Mouse (Mus musculus): Measurements from ENCODE around the gene Kcnh2. TPM values are rescaled to one million over a fixed set of nuclear protein-coding genes. Genes with fewer than 3 reads are reported as not detected.

Kcnh2 gene
- polyA plus RNA-seq, 1 experiment from 2014 or later: 7.1 TPM

DNA sequence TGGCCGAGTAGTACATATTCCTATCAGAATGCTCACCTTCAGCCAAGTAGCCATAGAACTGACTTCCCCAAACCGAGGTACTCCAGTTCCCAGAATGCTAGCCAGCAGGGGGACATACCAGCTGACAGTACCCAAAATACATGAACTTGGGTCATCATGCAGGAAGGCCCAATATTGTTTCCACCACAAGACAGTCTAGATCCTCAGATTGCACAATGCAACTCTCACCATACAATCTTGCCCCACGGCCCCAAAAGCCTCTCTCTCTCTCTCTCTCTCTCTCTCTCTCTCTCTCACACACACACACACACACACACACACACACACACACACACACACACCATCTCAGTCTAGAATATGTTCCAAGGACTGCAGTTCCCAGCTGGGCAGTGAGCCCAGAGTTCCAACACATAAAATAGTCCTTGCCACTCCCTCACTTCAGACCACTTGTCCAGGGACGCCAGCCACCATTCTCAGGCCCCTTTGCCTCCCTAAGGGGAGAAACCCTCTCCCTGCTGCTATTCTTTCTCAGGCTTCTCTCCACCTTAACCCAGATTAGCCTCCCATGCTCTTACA, 24.5 kb downstream of the Kcnh2 start:
- peaks cover 26% of the 10 kb centered on the region for H3K4me1 ChIP-seq (ENCODE audit: control insufficient read depth, insufficient read depth, low read length)
- H3K36me3 ChIP-seq (ENCODE audit: control insufficient read depth, insufficient read depth, low read length): 0 out of 2 replicates have a peak, but pooled peaks cover 3% of the 10 kb centered on the region
- no peak for DNase-seq (ENCODE audit: low spot score)
- no peak overlapping the region for H3K4me2 ChIP-seq (ENCODE audit: low read depth, severe bottlenecking)
- H3K9ac ChIP-seq (ENCODE audit: low read length): no peak overlapping the region
- no peak for ATAC-seq (ENCODE audit: insufficient number of reproducible peaks, low FRiP score, low TSS enrichment, low read depth)
- no peaks in the 10 kb centered on the region for H3K9me3 ChIP-seq (ENCODE audit: control insufficient read depth, low read length)
- H3K27me3 ChIP-seq (ENCODE audit: control insufficient read depth, insufficient read depth, low read length): peaks cover 4% of the 10 kb centered on the region; the same call in 1 of the 2 replicates
- WGBS: 80% methylated on average over 4 of the region's 4 CpGs
- no peak overlapping the region for H3K4me3 ChIP-seq (ENCODE audit: low read depth, low read length)
- no peak overlapping the region for H3K27ac ChIP-seq (replicated peaks; ENCODE audit: low read depth, low read length)

DNA sequence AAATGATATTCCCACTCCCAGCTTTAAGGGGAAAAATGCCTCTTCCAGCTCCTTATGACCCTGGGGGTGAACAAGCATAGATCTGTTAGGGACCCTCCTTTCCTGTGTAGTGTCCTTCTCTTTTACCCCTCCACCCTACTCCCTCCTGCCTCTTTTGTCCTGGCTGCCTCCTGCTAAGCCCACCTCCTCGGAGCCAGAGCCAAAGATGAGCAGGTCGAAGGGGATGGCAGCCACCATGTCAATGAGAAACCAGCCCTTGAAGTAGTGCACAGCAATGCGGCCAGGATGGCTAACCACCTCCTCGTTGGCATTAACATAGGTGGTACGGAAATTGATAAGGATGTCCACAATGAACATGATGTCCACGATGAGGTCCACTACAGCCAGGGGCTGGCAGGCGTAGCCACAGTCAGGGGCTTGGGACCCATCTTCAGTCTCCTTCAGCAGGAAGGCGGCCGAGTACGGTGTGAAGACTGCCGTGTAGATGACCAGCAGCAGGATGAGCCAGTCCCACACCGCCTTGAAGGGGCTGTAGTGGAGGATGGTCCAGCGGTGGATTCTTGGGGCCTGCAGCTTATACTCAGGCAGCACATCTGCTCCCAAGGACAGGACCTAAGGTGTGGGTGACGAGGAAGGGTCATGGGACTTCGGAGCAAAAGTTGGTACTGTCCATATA, 25.1 kb downstream of the Kcnh2 start:
- Histone ChIP-seq H3K27me3 (ENCODE audit: control insufficient read depth, insufficient read depth, low read length) (peaks cover 4% of the 10 kb centered on the region; the same call in 1 of the 2 replicates), H3K36me3 (ENCODE audit: control insufficient read depth, insufficient read depth, low read length) (0 out of 2 replicates have a peak, but pooled peaks cover 3% of the 10 kb centered on the region), H3K27ac (replicated peaks; ENCODE audit: low read depth, low read length) (no peak overlapping the region)

DNA sequence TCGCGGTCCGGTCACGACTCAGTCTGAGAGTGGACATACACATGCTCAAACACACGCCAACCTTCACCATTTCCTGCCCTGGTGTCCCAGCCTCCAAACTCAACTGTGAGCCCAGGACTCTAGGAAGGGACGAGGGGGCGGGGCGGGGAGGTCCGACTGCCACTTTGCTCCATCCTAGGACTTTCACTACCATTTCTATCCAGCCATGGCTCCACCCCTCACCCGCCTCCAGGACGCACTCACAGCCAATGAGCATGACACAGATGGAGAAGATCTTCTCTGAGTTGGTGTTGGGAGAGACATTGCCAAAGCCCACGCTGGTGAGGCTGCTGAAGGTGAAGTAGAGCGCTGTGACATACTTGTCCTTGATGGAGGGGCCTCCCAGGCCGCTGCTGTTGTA, 26.2 kb downstream of the Kcnh2 start:
- no peak for ATAC-seq (ENCODE audit: insufficient number of reproducible peaks, low FRiP score, low TSS enrichment, low read depth)
- Histone ChIP-seq H3K4me1 (ENCODE audit: control insufficient read depth, insufficient read depth, low read length) (peaks cover 33% of the 10 kb centered on the region), H3K9me3 (ENCODE audit: control insufficient read depth, low read length) (no peaks in the 10 kb centered on the region), H3K27ac (replicated peaks; ENCODE audit: low read depth, low read length) (no peak overlapping the region), H3K4me2 (ENCODE audit: low read depth, severe bottlenecking) (peak overlapping the region; percentile 19), H3K36me3 (ENCODE audit: control insufficient read depth, insufficient read depth, low read length) (0 out of 2 replicates have a peak, but pooled peaks cover 3% of the 10 kb centered on the region), H3K4me3 (ENCODE audit: low read depth, low read length) (no peak overlapping the region), H3K9ac (ENCODE audit: low read length) (no peak overlapping the region), H3K27me3 (ENCODE audit: control insufficient read depth, insufficient read depth, low read length) (peaks cover 4% of the 10 kb centered on the region; the same call in 1 of the 2 replicates)
- 43% methylated on average over 14 of the region's 14 CpGs for WGBS
- DNase-seq (ENCODE audit: low spot score): no peak

More for the DNA sequence above, 25.1 kb downstream of the Kcnh2 start:
- H3K9ac ChIP-seq (ENCODE audit: low read length): no peak overlapping the region
- H3K4me1 ChIP-seq (ENCODE audit: control insufficient read depth, insufficient read depth, low read length): peaks cover 27% of the 10 kb centered on the region
- ATAC-seq (ENCODE audit: insufficient number of reproducible peaks, low FRiP score, low TSS enrichment, low read depth) (no peak), DNase-seq (ENCODE audit: low spot score) (no peak)
- no peak overlapping the region for H3K4me2 ChIP-seq (ENCODE audit: low read depth, severe bottlenecking)
- 91% methylated on average over 15 of the region's 15 CpGs for WGBS
- H3K4me3 ChIP-seq (ENCODE audit: low read depth, low read length): no peak overlapping the region
- H3K9me3 ChIP-seq (ENCODE audit: control insufficient read depth, low read length): no peaks in the 10 kb centered on the region

DNA sequence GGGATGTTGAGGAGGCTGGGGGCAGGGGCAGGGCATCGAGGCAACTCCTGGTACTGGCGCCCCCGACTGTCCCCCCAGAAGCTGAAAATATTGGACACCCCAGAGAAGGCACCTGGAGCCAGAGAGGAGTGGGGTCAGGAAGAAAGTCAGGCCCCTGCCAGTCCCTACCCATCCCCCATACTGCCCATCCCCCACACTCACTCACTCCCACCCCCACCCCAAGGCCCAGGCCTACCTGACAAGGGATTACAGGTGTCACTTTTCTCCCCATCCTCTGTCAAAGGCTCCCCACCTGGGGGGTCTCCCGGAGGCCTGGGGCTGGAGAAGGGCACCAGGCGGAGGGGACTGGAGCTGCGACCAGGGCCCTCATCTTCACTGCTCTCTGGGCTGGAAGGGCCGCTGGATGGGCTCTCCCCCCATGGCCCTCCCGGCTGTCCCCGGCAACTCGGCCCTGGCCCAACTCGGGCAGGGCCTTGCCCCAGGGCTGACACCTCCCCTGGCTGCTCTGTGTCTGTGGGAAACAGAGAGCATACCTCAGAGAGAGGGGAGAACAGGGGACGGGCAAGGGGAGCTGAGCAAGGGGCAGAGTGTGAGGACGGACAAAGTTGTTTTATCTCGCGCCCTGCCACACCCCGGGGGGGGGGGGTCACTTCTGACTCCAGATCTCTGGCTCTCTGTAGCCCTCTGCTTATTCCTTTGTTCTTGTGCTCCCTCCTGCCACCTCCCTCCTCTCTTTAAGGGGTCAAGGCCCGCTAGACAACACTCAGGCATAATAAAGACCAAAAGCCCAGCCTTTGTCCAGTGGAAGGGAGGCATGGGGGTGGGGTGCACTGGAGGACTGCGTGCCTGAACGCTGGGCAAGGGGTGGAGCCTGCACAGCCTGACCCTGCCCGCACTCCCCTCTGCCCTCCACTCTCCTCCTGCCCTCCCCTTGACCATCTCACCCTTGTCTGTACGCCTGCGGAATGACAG, 29.4 kb downstream of the Kcnh2 start:
- peak overlapping the region; percentile 51; the same call in 1 of the 2 replicates for H3K27ac ChIP-seq (replicated peaks; ENCODE audit: low read depth, low read length)
- peaks cover 4% of the 10 kb centered on the region; the same call in 1 of the 2 replicates for H3K27me3 ChIP-seq (ENCODE audit: control insufficient read depth, insufficient read depth, low read length)
- 0 out of 2 replicates have a peak overlapping the region, but pooled peaks have one; percentile 1 for H3K4me3 ChIP-seq (ENCODE audit: low read depth, low read length)
- H3K36me3 ChIP-seq (ENCODE audit: control insufficient read depth, insufficient read depth, low read length): 0 out of 2 replicates have a peak, but pooled peaks cover 3% of the 10 kb centered on the region
- H3K4me1 ChIP-seq (ENCODE audit: control insufficient read depth, insufficient read depth, low read length): peaks cover 24% of the 10 kb centered on the region
- ATAC-seq (ENCODE audit: insufficient number of reproducible peaks, low FRiP score, low TSS enrichment, low read depth): no peak; the same call in 1 of the 2 replicates
- 8% methylated on average over 22 of the region's 22 CpGs for WGBS
- H3K4me2 ChIP-seq (ENCODE audit: low read depth, severe bottlenecking): peak overlapping the region; percentile 10
- peak; percentile 53 for DNase-seq (ENCODE audit: low spot score)
- peak overlapping the region; percentile 65 for H3K9ac ChIP-seq (ENCODE audit: low read length)
- no peaks in the 10 kb centered on the region for H3K9me3 ChIP-seq (ENCODE audit: control insufficient read depth, low read length)

DNA sequence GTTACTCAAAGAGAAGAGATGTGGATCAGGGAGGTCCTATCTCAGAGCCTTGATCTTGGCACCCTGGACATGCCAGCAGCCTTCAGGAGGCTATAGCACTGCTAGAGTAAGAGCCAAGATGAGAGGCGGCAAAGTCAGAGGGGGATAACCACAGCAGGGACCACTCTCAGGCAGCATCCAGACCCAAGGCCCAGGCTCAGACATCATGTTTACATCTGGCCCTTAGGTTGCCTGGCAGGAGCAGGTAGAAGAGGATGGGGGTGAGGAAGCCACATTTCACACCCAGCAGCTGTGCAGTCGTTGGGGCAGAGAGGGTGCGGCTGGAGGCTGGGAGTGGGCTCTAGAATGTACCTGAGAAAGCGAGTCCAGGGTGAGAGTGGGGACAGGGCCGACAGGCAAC, 30.5 kb downstream of the Kcnh2 start:
- DNase-seq (ENCODE audit: low spot score) (no peak), ATAC-seq (ENCODE audit: insufficient number of reproducible peaks, low FRiP score, low TSS enrichment, low read depth) (no peak)
- peaks cover 4% of the 10 kb centered on the region; the same call in 1 of the 2 replicates for H3K27me3 ChIP-seq (ENCODE audit: control insufficient read depth, insufficient read depth, low read length)
- no peaks in the 10 kb centered on the region for H3K9me3 ChIP-seq (ENCODE audit: control insufficient read depth, low read length)
- H3K36me3 ChIP-seq (ENCODE audit: control insufficient read depth, insufficient read depth, low read length): 0 out of 2 replicates have a peak, but pooled peaks cover 3% of the 10 kb centered on the region
- H3K4me1 ChIP-seq (ENCODE audit: control insufficient read depth, insufficient read depth, low read length): peaks cover 24% of the 10 kb centered on the region
- no peak overlapping the region for H3K27ac ChIP-seq (replicated peaks; ENCODE audit: low read depth, low read length)
- peak overlapping the region; percentile 38; the same call in 1 of the 2 replicates for H3K4me2 ChIP-seq (ENCODE audit: low read depth, severe bottlenecking)
- no peak overlapping the region; the same call in 1 of the 2 replicates for H3K9ac ChIP-seq (ENCODE audit: low read length)
- WGBS: 44% methylated on average over 5 of the region's 5 CpGs
- no peak overlapping the region for H3K4me3 ChIP-seq (ENCODE audit: low read depth, low read length)

DNA sequence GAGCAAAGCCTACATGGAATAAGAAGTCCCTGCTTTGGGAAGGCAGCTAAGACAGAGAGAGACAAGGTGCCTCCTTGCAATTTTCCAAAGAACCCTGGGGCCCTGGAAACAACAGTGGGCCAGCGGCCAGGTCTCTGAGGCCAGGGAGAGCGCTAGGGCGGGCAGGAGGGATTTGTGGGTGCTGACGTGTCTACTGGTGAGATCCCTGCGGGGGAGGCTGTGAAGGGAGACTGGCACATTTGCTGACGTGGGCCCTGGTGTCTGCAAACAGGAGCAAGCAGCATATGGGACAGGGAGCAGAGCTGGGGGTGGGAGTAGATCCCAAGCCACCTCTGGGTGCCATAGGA, 31.0 kb downstream of the Kcnh2 start:
- peak overlapping the region; percentile 38 for H3K4me2 ChIP-seq (ENCODE audit: low read depth, severe bottlenecking)
- peaks cover 4% of the 10 kb centered on the region; the same call in 1 of the 2 replicates for H3K27me3 ChIP-seq (ENCODE audit: control insufficient read depth, insufficient read depth, low read length)
- peaks cover 24% of the 10 kb centered on the region for H3K4me1 ChIP-seq (ENCODE audit: control insufficient read depth, insufficient read depth, low read length)
- no peak overlapping the region for H3K4me3 ChIP-seq (ENCODE audit: low read depth, low read length)
- H3K9me3 ChIP-seq (ENCODE audit: control insufficient read depth, low read length): no peaks in the 10 kb centered on the region
- ATAC-seq (ENCODE audit: insufficient number of reproducible peaks, low FRiP score, low TSS enrichment, low read depth): no peak
- 32% methylated on average over 6 of the region's 6 CpGs for WGBS
- peak overlapping the region; percentile 27 for H3K9ac ChIP-seq (ENCODE audit: low read length)
- H3K36me3 ChIP-seq (ENCODE audit: control insufficient read depth, insufficient read depth, low read length): 0 out of 2 replicates have a peak, but pooled peaks cover 3% of the 10 kb centered on the region
- no peak overlapping the region for H3K27ac ChIP-seq (replicated peaks; ENCODE audit: low read depth, low read length)
- no peak for DNase-seq (ENCODE audit: low spot score)

DNA sequence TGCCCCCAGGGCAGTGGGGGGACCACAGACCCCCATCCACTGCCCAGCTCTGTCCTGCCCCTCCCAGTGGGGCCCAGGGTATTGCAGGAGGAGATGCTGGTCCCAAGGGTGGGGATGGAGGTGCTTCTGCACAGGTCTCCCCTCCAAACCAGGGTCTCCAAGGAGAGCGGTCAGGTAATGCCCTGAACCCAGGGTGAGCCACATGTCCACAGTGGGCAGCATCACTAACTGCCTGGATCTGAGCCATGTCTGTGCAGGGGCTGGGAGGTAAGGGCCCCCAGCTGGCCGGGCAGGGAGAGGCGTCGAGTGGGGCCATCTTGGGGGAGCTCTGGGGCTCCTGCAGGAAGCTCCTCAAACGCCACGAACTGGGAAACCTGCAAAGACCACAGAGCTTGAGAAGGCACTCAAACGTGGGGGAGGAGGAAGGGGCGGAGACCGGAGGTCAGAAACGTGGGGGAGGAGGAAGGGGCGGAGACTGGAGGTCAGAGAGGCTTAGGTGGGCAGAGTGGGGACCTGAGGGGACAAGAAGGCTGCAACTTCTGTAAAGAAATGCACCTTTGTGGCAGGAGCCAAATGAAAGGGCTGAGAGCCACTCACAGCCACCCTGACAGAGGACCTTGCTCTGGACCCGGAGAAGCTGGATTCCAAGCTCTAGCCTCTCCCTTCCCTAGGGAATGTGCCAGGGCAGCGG, 31.5 kb downstream of the Kcnh2 start:
- 0 out of 2 replicates have a peak overlapping the region, but pooled peaks have one; percentile 4 for H3K27ac ChIP-seq (replicated peaks; ENCODE audit: low read depth, low read length)
- peak overlapping the region; percentile 38 for H3K4me2 ChIP-seq (ENCODE audit: low read depth, severe bottlenecking)
- H3K27me3 ChIP-seq (ENCODE audit: control insufficient read depth, insufficient read depth, low read length): peaks cover 4% of the 10 kb centered on the region; the same call in 1 of the 2 replicates
- H3K4me3 ChIP-seq (ENCODE audit: low read depth, low read length): no peak overlapping the region
- ATAC-seq (ENCODE audit: insufficient number of reproducible peaks, low FRiP score, low TSS enrichment, low read depth): no peak
- H3K9ac ChIP-seq (ENCODE audit: low read length): peak overlapping the region; percentile 27
- H3K9me3 ChIP-seq (ENCODE audit: control insufficient read depth, low read length): no peaks in the 10 kb centered on the region
- peaks cover 24% of the 10 kb centered on the region for H3K4me1 ChIP-seq (ENCODE audit: control insufficient read depth, insufficient read depth, low read length)
- WGBS: 12% methylated on average over 13 of the region's 13 CpGs
- H3K36me3 ChIP-seq (ENCODE audit: control insufficient read depth, insufficient read depth, low read length): 0 out of 2 replicates have a peak, but pooled peaks cover 3% of the 10 kb centered on the region
- DNase-seq (ENCODE audit: low spot score): peak; percentile 75

Data from limb, embryonic 11.5 days (tissue).